Mouse (Mus musculus) kidney, embryonic 15.5 days (tissue): ENCODE data around the gene Tapbp. TPM values are rescaled to one million over a fixed set of nuclear protein-coding genes. Genes with fewer than 3 reads are reported as not detected.

ENCODE experiments used
- ATAC-seq: fragments of 200-750 bp; cut with Nextera tagmentation; replicated peaks from 2 replicates; pipeline ENCODE4 v1.8.0; 2017; ENCODE audit warnings: moderate TSS enrichment; ENCODE audit not compliant: low FRiP score
- H3K27ac ChIP-seq: fragments of 300-500 bp; sonication (generic); 2 replicates; pipeline ENCODE4 v1.5.1; 2015; ENCODE audit warnings: mild to moderate bottlenecking, inconsistent platforms
- H3K27me3 ChIP-seq: fragments of 300-500 bp; sonication (generic); 2 replicates; pipeline ENCODE4 v1.6.1; 2015; ENCODE audit warnings: inconsistent platforms
- H3K36me3 ChIP-seq: fragments of 300-500 bp; sonication (generic); 2 replicates; pipeline ENCODE4 v1.6.1; 2015; ENCODE audit warnings: inconsistent platforms
- H3K4me1 ChIP-seq: fragments of 300-500 bp; sonication (generic); 2 replicates; pipeline ENCODE4 v1.6.1; 2015; ENCODE audit warnings: inconsistent platforms
- H3K4me2 ChIP-seq: fragments of 300-500 bp; sonication (generic); 2 replicates; pipeline ENCODE4 v1.6.1; 2015; ENCODE audit warnings: moderate library complexity, mild to moderate bottlenecking, inconsistent platforms
- H3K4me3 ChIP-seq: fragments of 300-500 bp; sonication (generic); replicated peaks from 2 replicates; pipeline ENCODE4 v1.5.1; 2015; ENCODE audit warnings: mild to moderate bottlenecking, inconsistent platforms
- H3K9ac ChIP-seq: fragments of 300-500 bp; sonication (generic); 2 replicates; pipeline ENCODE4 v1.6.1; 2015; ENCODE audit warnings: mild to moderate bottlenecking, inconsistent platforms
- H3K9me3 ChIP-seq: fragments of 300-500 bp; sonication (generic); replicated peaks from 2 replicates; pipeline ENCODE4 v1.6.1; 2016; ENCODE audit warnings: inconsistent platforms
- WGBS: fragments of 180-500 bp; shearing (Covaris S2); methylation state at CpG from one replicate; pipeline ENCODE4 v1.1.7; 2015; ENCODE audit warnings: mixed read lengths; 5-methylcytosine and 5-hydroxymethylcytosine counted together
- polyA plus RNA-seq: library from polyadenylated mRNA; unstranded; fragments of >200 nt; fragmentation: Nextera tagmentation; extraction: Ambion mirVana; gene quantifications from 2 replicates; pipeline ENCODE4 v1.2.1, GENCODE M21; 2015

Gene Tapbp
- polyA plus RNA-seq, 1 experiment from 2014 or later = 35.9 TPM

DNA sequence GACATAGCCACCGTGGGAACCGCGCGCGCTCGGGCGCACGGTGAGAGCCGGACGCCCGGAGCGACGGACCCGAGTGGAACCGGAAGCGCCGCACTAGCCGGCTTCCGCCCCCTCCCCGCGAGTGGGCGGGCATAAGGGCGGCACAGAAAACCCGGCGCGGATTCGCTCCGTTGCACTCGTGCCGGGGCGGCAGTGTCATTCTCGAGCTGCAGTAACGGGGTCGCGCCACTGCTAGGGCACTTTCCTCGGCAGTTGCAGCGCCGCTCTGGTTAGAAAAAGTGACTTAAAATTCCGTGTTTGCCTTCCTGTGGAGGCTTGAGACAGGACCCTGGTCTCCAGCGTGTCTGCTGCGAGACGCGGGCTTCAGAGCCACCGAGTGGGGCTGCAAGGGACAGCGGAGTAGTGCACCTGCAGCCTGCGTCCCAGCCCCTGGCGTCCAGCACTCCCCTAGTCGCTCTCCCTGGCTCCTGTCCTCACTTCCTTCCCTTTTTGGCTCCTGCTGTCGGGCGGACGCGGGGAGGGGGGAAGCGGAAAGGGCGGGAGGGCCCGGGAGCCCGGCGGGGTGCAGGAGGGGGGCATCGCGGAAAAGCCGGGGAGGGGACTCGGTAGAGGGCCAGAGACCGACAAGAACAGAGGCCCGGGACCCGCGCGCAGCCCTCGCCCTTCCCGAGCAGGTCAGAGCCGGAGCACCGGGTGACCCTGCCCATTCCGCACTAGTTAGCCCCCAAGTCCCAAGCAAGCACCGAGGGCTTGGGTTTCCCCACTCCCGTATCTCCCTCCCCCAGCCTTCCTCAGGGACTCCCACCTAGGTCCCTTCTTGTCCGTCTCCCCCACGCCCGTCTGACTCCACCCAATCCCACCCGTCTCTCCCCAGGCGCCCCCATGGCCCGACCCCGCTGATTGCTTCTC, 13.9 kb downstream of the Tapbp start, which contains the start of gene Rgl2:
Gene Rgl2, plus strand, starts transcription at position 173 of the 909 bp plus-strand sequence.
- H3K27me3 ChIP-seq = no peaks in the 10 kb centered on the region
- peak within 1 kb of the TSS; percentile 90 for H3K9ac ChIP-seq
- WGBS = under 1% methylated on average over 79 of the region's 80 CpGs
- H3K9me3 ChIP-seq = no peaks in the 10 kb centered on the region
- H3K4me2 ChIP-seq = peak within 1 kb of the TSS; percentile 99
- peaks cover 24% of the 10 kb centered on the region for H3K4me1 ChIP-seq
- ATAC-seq = peak; percentile 83
- peaks cover 33% of the 10 kb centered on the region for H3K36me3 ChIP-seq
- peak within 1 kb of the TSS; percentile 98 for H3K27ac ChIP-seq
- H3K4me3 ChIP-seq = peak within 1 kb of the TSS; percentile 87

DNA sequence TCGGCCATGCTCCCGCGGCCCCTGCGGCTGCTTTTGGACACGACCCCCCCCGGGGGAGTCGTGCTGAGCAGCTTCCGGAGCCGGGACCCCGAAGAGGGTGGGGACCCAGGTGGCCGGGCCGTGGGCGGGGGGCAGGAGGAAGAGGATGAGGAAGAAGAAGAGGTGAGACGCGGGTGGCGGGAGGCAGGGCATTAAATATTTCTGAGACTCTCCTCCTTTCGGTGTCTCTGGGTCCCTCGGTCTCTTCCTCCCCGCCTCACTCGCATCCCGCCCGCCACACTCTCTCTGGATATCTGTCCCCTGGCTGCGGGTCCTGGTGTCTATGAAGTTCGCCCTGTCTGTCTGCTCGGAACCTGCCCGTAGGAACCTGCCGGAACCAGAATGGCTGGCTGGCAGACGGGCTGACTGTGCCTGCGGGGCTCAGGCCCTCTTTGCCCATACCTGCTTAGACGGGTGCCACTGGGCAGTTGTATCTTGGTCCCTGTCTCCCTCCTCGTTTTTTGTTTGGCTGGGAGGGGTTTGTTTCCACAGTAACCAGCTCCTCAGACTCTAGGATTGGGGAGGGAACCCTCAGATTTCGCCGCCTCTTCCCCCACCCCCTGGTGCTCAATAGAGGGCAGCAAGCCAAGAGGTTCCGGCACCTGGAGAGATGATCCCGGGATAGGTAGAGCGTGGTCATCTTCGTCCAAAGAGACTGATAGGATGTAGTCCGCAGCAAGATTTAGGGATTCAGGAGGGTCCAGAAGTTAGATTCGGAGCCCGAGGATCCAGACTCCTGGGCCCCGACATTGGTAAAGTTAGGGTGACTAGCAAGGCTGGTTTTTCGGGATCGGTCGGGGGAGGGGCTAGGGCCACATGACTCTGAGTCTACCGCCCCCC, 14.8 kb downstream of the Tapbp start:
- WGBS = under 1% methylated on average over 45 of the region's 45 CpGs
- no peaks in the 10 kb centered on the region for H3K9me3 ChIP-seq
- H3K4me2 ChIP-seq = peak overlapping the region; percentile 99
- peak overlapping the region; percentile 90 for H3K9ac ChIP-seq
- peaks cover 24% of the 10 kb centered on the region for H3K4me1 ChIP-seq
- H3K36me3 ChIP-seq = peaks cover 36% of the 10 kb centered on the region
- peak overlapping the region; percentile 98 for H3K27ac ChIP-seq
- peak overlapping the region; percentile 87 for H3K4me3 ChIP-seq
- peak; percentile 16; the same call in 1 of the 2 replicates for ATAC-seq
- H3K27me3 ChIP-seq = no peaks in the 10 kb centered on the region

DNA sequence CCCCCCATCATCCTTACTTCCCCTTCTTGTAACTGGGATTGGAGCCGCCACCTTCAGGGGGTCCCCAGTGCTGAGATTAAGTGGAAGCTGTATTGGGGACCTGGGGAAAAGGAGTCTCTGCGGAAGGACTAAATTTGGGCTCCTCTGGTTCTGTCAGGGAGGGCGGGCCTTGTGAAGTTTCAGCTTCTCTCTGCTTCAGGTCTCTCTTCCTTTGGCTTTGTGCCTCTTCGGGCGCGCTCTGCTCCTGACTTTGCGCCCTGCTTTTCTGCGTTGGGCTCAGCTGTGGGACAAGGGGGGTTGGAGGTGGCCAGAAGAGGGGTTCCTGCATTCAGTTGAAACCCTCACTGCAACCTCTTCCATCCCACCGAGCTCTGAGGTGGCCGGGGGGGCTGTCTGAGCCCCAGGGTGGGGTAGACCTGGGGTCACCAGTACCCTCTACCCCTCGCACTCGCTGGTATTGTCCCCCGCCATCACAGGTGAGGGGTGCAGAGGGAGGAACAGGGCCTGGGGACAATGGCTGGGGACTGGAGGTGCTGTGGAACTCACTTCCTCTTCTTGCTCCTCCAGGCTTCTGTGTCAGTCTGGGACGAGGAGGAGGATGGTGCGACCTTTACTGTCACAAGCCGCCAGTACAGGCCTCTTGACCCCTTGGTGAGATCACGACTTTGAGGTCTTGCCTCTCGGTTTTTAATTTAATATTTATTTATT, 15.6 kb downstream of the Tapbp start:
- no peaks in the 10 kb centered on the region for H3K27me3 ChIP-seq
- no peaks in the 10 kb centered on the region for H3K9me3 ChIP-seq
- peak overlapping the region; percentile 87 for H3K4me3 ChIP-seq
- H3K4me2 ChIP-seq = peak overlapping the region; percentile 99
- H3K9ac ChIP-seq = peak overlapping the region; percentile 90
- H3K27ac ChIP-seq = no peak overlapping the region
- WGBS = 38% methylated on average over 18 of the region's 18 CpGs
- H3K4me1 ChIP-seq = peaks cover 24% of the 10 kb centered on the region
- ATAC-seq = no peak
- H3K36me3 ChIP-seq = peaks cover 38% of the 10 kb centered on the region

DNA sequence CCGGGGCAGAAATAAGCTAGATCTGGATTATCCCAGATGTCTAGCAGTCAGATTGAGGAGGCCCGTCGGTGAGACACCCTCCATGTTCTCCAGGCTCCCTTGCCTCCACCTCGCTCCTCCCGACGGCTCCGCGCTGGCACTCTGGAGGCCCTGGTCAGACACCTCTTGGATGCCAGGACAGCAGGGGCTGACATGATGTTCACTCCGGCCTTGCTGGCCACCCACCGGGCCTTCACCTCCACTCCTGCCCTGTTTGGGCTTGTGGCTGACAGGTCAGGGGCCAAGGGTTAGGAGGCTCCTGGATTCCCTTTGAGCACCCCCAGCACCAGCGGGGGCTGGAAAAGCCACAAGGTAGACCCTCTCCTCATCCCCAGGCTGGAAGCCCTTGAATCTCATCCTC, 16.2 kb downstream of the Tapbp start:
- no peak for ATAC-seq
- H3K27me3 ChIP-seq = no peaks in the 10 kb centered on the region
- H3K4me3 ChIP-seq = no peak overlapping the region
- H3K9ac ChIP-seq = no peak overlapping the region
- H3K27ac ChIP-seq = no peak overlapping the region
- no peaks in the 10 kb centered on the region for H3K9me3 ChIP-seq
- H3K4me1 ChIP-seq = peaks cover 24% of the 10 kb centered on the region
- H3K4me2 ChIP-seq = no peak overlapping the region
- H3K36me3 ChIP-seq = peaks cover 41% of the 10 kb centered on the region
- 93% methylated on average over 11 of the region's 11 CpGs for WGBS

DNA sequence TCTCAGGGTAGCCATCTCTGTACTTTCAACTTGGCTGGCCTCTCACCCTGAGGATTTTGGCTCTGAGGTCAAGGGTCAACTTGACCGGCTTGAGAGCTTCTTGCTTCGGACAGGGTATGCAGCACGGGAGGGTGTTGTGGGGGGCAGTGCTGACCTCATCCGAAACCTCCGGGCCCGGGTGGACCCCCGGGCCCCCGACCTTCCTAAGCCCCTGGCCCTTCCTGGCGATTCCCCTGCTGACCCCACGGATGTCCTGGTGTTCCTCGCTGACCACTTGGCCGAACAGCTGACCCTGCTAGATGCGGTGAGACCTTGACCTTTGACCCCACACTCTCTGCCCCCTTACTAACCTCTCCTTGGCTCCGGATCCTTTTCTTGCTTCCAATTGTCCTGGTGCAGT, 16.7 kb downstream of the Tapbp start:
- H3K9ac ChIP-seq = no peak overlapping the region
- no peak overlapping the region for H3K27ac ChIP-seq
- peaks cover 44% of the 10 kb centered on the region for H3K36me3 ChIP-seq
- H3K4me2 ChIP-seq = no peak overlapping the region
- no peak overlapping the region for H3K4me3 ChIP-seq
- H3K27me3 ChIP-seq = no peaks in the 10 kb centered on the region
- no peaks in the 10 kb centered on the region for H3K9me3 ChIP-seq
- WGBS = 86% methylated on average over 14 of the region's 14 CpGs
- peaks cover 24% of the 10 kb centered on the region for H3K4me1 ChIP-seq
- ATAC-seq = no peak

DNA sequence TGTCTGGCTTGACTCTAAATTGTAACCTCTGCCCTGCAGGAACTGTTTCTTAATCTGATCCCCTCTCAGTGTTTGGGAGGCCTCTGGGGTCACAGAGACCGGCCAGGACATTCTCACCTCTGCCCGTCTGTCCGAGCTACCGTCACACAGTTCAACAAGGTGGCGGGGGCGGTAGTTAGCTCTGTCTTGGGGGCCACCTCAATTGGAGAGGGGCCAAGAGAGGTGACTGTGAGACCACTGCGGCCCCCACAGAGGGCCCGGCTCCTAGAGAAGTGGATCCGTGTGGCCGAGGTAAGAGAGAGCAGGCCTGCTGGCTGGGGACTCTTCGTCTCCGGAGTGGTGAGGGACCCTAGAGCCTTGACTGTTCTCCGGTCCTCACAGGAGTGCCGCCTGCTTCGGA, 17.3 kb downstream of the Tapbp start:
- no peak overlapping the region for H3K9ac ChIP-seq
- H3K9me3 ChIP-seq = no peaks in the 10 kb centered on the region
- peaks cover 46% of the 10 kb centered on the region for H3K36me3 ChIP-seq
- H3K4me2 ChIP-seq = no peak overlapping the region
- WGBS = 90% methylated on average over 15 of the region's 15 CpGs
- H3K27me3 ChIP-seq = no peaks in the 10 kb centered on the region
- no peak overlapping the region for H3K4me3 ChIP-seq
- no peak for ATAC-seq
- H3K27ac ChIP-seq = no peak overlapping the region
- H3K4me1 ChIP-seq = peaks cover 21% of the 10 kb centered on the region

DNA sequence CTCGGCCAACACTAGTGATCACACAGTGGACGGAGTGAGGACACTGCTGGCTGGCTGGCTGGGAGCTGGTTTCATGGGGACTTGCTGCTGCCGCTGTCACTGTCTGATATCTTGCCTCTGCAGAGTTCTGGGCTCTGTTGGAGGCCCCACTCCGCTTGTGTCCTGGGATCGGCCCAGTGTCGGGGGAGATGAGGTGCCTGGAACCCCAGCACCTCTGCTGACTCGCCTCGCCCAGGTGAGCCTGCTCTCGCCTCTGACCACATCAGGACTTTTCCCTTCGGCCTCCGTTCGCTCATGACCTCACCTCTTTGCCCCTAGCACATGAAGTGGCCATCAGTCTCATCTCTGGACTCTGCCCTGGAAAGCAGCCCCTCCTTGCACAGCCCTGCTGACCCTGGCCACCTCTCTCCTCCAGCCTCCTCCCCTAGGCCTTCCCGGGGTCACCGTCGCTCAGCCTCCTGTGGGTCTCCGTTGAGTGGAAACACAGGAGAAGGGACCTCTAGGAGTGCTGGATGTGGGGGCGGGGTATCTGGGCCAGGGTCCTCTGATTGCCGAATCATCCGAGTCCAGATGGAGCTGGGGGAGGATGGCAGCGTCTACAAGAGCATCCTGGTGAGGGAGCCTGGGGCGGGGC, 19.8 kb downstream of the Tapbp start:
- Histone ChIP-seq H3K27me3 (no peaks in the 10 kb centered on the region), H3K9ac (no peak overlapping the region), H3K4me1 (peaks cover 21% of the 10 kb centered on the region), H3K27ac (no peak overlapping the region), H3K4me2 (no peak overlapping the region), H3K9me3 (no peaks in the 10 kb centered on the region), H3K4me3 (no peak overlapping the region), H3K36me3 (peaks cover 57% of the 10 kb centered on the region)
- 81% methylated on average over 21 of the region's 21 CpGs for WGBS
- ATAC-seq = no peak

DNA sequence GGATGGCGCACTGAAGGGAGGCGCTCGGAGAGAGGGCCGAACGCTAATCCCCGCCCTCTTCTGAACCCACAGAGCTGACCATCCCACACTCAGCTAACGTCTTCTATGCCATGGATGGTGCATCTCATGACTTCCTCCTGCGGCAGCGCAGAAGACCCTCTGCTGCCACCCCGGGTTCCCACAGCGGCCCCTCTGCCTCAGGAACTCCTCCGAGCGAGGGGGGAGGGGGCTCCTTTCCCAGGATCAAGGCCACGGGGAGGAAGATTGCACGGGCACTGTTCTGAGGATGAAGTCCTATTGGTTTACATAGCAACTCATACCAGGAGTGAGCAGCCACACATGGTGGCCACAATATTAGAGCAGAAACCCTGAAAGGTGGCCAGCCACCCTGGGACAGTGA, 21.3 kb downstream of the Tapbp start:
- no peak for ATAC-seq
- no peak overlapping the region for H3K4me2 ChIP-seq
- 84% methylated on average over 15 of the region's 15 CpGs for WGBS
- no peak overlapping the region for H3K27ac ChIP-seq
- H3K9me3 ChIP-seq = no peaks in the 10 kb centered on the region
- H3K4me3 ChIP-seq = no peak overlapping the region
- no peaks in the 10 kb centered on the region for H3K27me3 ChIP-seq
- H3K9ac ChIP-seq = no peak overlapping the region
- peaks cover 57% of the 10 kb centered on the region for H3K36me3 ChIP-seq
- H3K4me1 ChIP-seq = peaks cover 22% of the 10 kb centered on the region

DNA sequence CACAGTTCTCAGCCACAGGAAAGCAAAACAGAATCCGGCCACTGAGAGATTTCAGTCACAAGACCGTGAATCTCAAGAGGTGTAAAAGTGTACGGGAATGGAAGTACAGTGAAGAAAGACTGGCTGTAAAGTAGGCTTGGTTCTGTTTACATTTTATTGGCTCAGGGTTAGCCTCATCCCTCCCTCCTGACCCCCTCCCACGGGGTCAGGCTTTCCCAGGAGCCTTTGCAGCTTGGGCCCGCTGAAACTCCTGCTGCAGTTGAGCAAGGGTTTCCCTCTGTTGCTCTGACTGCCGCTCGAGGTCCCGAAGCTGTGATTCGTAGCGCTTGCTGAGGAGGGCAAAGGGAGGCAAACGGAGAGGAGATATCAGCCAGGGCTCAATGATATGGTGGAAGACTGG, 23.1 kb downstream of the Tapbp start:
- Histone ChIP-seq H3K9me3 (no peaks in the 10 kb centered on the region), H3K9ac (peak overlapping the region; percentile 86; the same call in 1 of the 2 replicates), H3K36me3 (peaks cover 56% of the 10 kb centered on the region), H3K4me3 (peak overlapping the region; percentile 90), H3K27me3 (no peaks in the 10 kb centered on the region), H3K27ac (no peak overlapping the region), H3K4me2 (peak overlapping the region; percentile 94), H3K4me1 (peaks cover 25% of the 10 kb centered on the region)
- ATAC-seq = no peak
- 67% methylated on average over 11 of the region's 11 CpGs for WGBS

DNA sequence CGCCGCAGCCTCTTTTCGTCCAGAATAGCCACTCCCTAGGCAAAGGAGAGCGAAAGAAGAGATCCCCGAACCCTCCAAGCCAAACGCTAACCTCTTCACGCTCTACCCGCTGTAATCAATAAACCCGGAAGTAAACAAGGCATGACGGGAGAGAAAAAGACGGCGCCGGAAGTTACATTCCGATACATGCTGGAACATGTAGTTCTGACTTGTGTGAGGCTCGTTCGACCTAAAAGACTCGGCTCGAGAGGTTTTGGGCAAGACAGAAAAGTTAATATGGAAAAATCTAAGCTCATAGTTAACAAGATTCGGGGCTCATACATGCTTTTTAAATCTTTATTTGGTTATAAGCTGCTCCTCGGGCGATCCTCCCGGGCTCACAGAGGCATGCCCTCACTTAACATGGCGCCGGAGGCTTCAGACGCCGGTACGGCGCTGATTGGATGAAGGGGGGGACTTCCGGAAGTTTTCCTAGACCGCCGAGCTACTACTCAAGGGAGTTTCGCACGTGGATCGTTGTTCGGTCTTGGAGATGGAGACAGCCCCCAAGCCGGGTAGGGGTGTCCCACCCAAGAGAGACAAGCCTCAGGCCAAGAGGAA, 24.6 kb downstream of the Tapbp start, which contains the start of the genes Pfdn6 and Wdr46:
Gene Pfdn6, minus strand, starts transcription at position 138 of the 600 bp plus-strand sequence.
Gene Wdr46, plus strand, starts transcription at position 455 of the 600 bp plus-strand sequence.
- Histone ChIP-seq H3K4me1 (peaks cover 25% of the 10 kb centered on the region), H3K36me3 (peaks cover 66% of the 10 kb centered on the region), H3K27me3 (no peaks in the 10 kb centered on the region), H3K9ac (peak within 1 kb of the TSS; percentile 86), H3K4me2 (peak within 1 kb of the TSS; percentile 94), H3K27ac (peak within 1 kb of the TSS; percentile 82), H3K9me3 (no peaks in the 10 kb centered on the region), H3K4me3 (peak within 1 kb of the TSS; percentile 90)
- WGBS = under 1% methylated on average over 36 of the region's 36 CpGs
- ATAC-seq = peak; percentile 87

DNA sequence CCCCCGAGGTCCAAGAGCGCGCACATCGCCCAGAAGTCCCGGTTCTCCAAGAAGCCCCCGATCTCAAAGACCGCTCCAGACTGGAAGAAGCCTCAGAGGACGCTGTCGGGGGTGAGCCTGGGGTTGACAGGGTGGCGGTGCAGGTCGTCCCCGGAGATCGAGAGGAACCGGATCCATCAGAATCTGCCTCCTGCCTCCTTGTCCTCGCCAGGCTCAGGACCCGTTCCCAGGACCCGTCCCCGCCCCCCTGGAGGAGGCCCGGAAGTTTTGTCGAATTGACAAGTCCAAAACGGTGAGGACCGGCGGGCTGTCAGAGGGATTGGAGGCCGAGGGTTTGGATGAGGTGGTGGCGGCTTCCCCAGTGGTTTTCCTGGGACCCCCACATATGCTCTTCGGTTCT, 25.3 kb downstream of the Tapbp start:
- H3K27me3 ChIP-seq = no peaks in the 10 kb centered on the region
- no peak overlapping the region for H3K27ac ChIP-seq
- no peaks in the 10 kb centered on the region for H3K9me3 ChIP-seq
- peak; percentile 41 for ATAC-seq
- WGBS = 2% methylated on average over 26 of the region's 26 CpGs
- H3K36me3 ChIP-seq = peaks cover 66% of the 10 kb centered on the region
- H3K4me3 ChIP-seq = peak overlapping the region; percentile 90
- peak overlapping the region; percentile 94 for H3K4me2 ChIP-seq
- H3K4me1 ChIP-seq = peaks cover 25% of the 10 kb centered on the region
- H3K9ac ChIP-seq = peak overlapping the region; percentile 86
